Mouse (Mus musculus) small intestine, adult 2 months (tissue): ENCODE results near the gene Mon1a.

Experiments used
- CTCF ChIP-seq: fragments of 200-500 bp; IDR thresholded peaks from 2 replicates; pipeline ENCODE4 v1.5.1; 2012; ENCODE audit warnings: low read depth, mild to moderate bottlenecking, control low read depth, inconsistent platforms, low read length, moderate library complexity, mixed read lengths; ENCODE audit not compliant: insufficient replicate concordance, insufficient read length; ENCODE audit errors: extremely low read depth
- POLR2A ChIP-seq: fragments of 200-500 bp; IDR thresholded peaks from 2 replicates; pipeline ENCODE4 v1.6.1; 2012; ENCODE audit warnings: low read depth, mild to moderate bottlenecking, control low read depth, inconsistent platforms, low read length, moderate library complexity

DNA sequence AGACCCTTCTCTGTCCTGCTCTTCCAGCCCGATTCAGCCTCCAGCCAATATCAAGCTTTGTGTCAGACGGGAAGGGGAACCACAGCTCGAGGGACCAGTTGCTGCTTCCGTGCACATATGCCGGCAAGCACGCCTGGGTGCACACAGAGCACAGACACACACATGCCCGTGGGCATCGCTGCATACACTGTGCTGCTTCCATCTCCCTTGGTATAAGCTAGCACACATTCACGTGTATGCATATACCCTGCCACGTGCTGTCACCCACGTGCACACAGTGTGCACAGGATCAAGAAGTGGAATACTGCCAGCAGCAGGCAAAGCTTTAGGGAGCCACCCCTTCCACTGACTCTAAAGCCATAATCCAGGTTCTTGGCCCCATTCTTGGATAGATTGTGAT, 46.2 kb downstream of the Mon1a start:
- TF ChIP-seq POLR2A = no peak
- no peak for TF ChIP-seq CTCF
